Mouse (Mus musculus): ENCODE data around the gene Slc13a2. TPM values are rescaled to one million over a fixed set of nuclear protein-coding genes. Genes with fewer than 3 reads are reported as not detected.

Slc13a2 gene
- polyA plus RNA-seq, 1 experiment from 2014 or later: 0.10 TPM

DNA sequence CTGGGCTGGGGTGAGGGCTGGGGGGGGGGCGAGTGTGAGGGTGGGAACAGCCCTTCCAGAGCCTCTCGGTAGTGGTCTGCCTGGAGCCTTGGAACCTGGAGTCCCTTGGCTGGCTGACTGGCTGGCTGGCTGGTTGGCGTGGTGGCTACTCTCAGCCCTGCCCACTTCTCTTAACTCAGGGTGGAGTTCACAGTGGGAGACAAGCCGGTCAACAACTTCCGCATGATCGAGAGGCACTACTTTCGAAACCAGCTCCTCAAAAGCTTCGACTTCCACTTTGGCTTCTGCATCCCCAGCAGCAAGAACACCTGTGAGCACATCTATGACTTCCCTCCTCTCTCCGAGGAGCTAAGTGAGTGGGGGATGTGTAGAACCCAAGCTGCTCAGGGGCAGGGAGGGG, 74.1 kb downstream of the Slc13a2 start:
- peaks cover 37% of the 10 kb centered on the region for H3K4me1 ChIP-seq
- no peak overlapping the region for H3K27ac ChIP-seq
- no peak overlapping the region for H3K9ac ChIP-seq
- H3K4me3 ChIP-seq: no peak overlapping the region
- no peak for ATAC-seq (ENCODE audit: insufficient number of reproducible peaks, low FRiP score, low TSS enrichment, low read depth)
- H3K9me3 ChIP-seq: no peaks in the 10 kb centered on the region
- no peak overlapping the region for H3K4me2 ChIP-seq
- H3K27me3 ChIP-seq: no peaks in the 10 kb centered on the region
- peaks cover 13% of the 10 kb centered on the region for H3K36me3 ChIP-seq
- 81% methylated on average over 9 of the region's 9 CpGs for WGBS

Other genes starting within 250 kb of the Slc13a2 start
- gene Nek8, start 245.5 kb downstream of the Slc13a2 start, polyA plus RNA-seq (2015; fragmentation: Nextera tagmentation; extraction: Ambion mirVana): 15.4 and 16.2 TPM in 2 replicates
- gene Tlcd1, start 245.5 kb downstream of the Slc13a2 start, polyA plus RNA-seq (2015; fragmentation: Nextera tagmentation; extraction: Ambion mirVana): 31.3 and 32.0 TPM in 2 replicates
- gene Rpl23a, start 238.6 kb downstream of the Slc13a2 start, polyA plus RNA-seq (2015; fragmentation: Nextera tagmentation; extraction: Ambion mirVana): 1,208 and 1,454 TPM in 2 replicates
- 153 and 164 TPM in 2 replicates for gene Rab34, start 233.8 kb downstream of the Slc13a2 start, polyA plus RNA-seq (2015; fragmentation: Nextera tagmentation; extraction: Ambion mirVana)
- 3.1 and 3.5 TPM in 2 replicates for gene Proca1, start 228.8 kb downstream of the Slc13a2 start, polyA plus RNA-seq (2015; fragmentation: Nextera tagmentation; extraction: Ambion mirVana)
- gene Sdf2, start 176.5 kb downstream of the Slc13a2 start, polyA plus RNA-seq (2015; fragmentation: Nextera tagmentation; extraction: Ambion mirVana): 93.2 and 97.7 TPM in 2 replicates
- 27.4 and 28.2 TPM in 2 replicates for gene Supt6, start 176.2 kb downstream of the Slc13a2 start, polyA plus RNA-seq (2015; fragmentation: Nextera tagmentation; extraction: Ambion mirVana)
- 63.3 and 68.8 TPM in 2 replicates for gene 2610507B11Rik, start 160.5 kb downstream of the Slc13a2 start, polyA plus RNA-seq (2015; fragmentation: Nextera tagmentation; extraction: Ambion mirVana)
- 0.09 TPM in 1 of 2 replicates, not detected in the other for gene BC030499, start 131.4 kb downstream of the Slc13a2 start, polyA plus RNA-seq (2015; fragmentation: Nextera tagmentation; extraction: Ambion mirVana)
- gene Spag5, start 120.7 kb downstream of the Slc13a2 start, polyA plus RNA-seq (2015; fragmentation: Nextera tagmentation; extraction: Ambion mirVana): 26.3 and 29.5 TPM in 2 replicates
- 25.0 and 25.5 TPM in 2 replicates for gene Aldoc, start 99.2 kb downstream of the Slc13a2 start, polyA plus RNA-seq (2015; fragmentation: Nextera tagmentation; extraction: Ambion mirVana)
- gene Pigs, start 93.8 kb downstream of the Slc13a2 start, polyA plus RNA-seq (2015; fragmentation: Nextera tagmentation; extraction: Ambion mirVana): 83.9 and 85.7 TPM in 2 replicates
- gene Unc119, start 78.7 kb downstream of the Slc13a2 start, polyA plus RNA-seq (2015; fragmentation: Nextera tagmentation; extraction: Ambion mirVana): 35.8 and 44.3 TPM in 2 replicates
- 3.1 and 3.5 TPM in 2 replicates for gene Foxn1, start 35.7 kb downstream of the Slc13a2 start, polyA plus RNA-seq (2015; fragmentation: Nextera tagmentation; extraction: Ambion mirVana)
- 20.2 and 21.3 TPM in 2 replicates for gene Slc46a1, start 43.5 kb upstream of the Slc13a2 start, polyA plus RNA-seq (2015; fragmentation: Nextera tagmentation; extraction: Ambion mirVana)
- gene Sarm1, start 75.5 kb upstream of the Slc13a2 start, polyA plus RNA-seq (2015; fragmentation: Nextera tagmentation; extraction: Ambion mirVana): 1.3 and 1.7 TPM in 2 replicates
- gene Vtn, start 76.9 kb upstream of the Slc13a2 start, polyA plus RNA-seq (2015; fragmentation: Nextera tagmentation; extraction: Ambion mirVana): 1.7 and 2.7 TPM in 2 replicates
- 0.22 TPM in 1 of 2 replicates, not detected in the other for gene Sebox, start 81.2 kb upstream of the Slc13a2 start, polyA plus RNA-seq (2015; fragmentation: Nextera tagmentation; extraction: Ambion mirVana)
- 39.7 and 41.9 TPM in 2 replicates for gene Tmem199, start 90.0 kb upstream of the Slc13a2 start, polyA plus RNA-seq (2015; fragmentation: Nextera tagmentation; extraction: Ambion mirVana)
- 163 and 177 TPM in 2 replicates for gene Poldip2, start 90.0 kb upstream of the Slc13a2 start, polyA plus RNA-seq (2015; fragmentation: Nextera tagmentation; extraction: Ambion mirVana)
- gene Tnfaip1, start 114.1 kb upstream of the Slc13a2 start, polyA plus RNA-seq (2015; fragmentation: Nextera tagmentation; extraction: Ambion mirVana): 95.1 and 95.3 TPM in 2 replicates
- 196 and 206 TPM in 2 replicates for gene Ift20, start 114.1 kb upstream of the Slc13a2 start, polyA plus RNA-seq (2015; fragmentation: Nextera tagmentation; extraction: Ambion mirVana)
- gene Tmem97, start 128.6 kb upstream of the Slc13a2 start, polyA plus RNA-seq (2015; fragmentation: Nextera tagmentation; extraction: Ambion mirVana): 89.3 and 92.7 TPM in 2 replicates

Data from limb, embryonic 15.5 days (tissue).